Mouse (Mus musculus) heart, embryonic 13.5 days (tissue): ENCODE measurements around the gene Tns4. TPM values are rescaled to one million over a fixed set of nuclear protein-coding genes. Genes with fewer than 3 reads are reported as not detected.

Experiments used
- ATAC-seq: fragments of 200-750 bp; cut with Nextera tagmentation; 2 replicates; pipeline ENCODE4 v1.8.0; 2017; ENCODE audit warnings: moderate TSS enrichment; ENCODE audit not compliant: insufficient number of reproducible peaks, low FRiP score, low TSS enrichment; ENCODE audit errors: extremely low read depth
- H3K27ac ChIP-seq: fragments of 300-500 bp; sonication (generic); replicated peaks from 2 replicates; pipeline ENCODE4 v1.5.1; 2015; ENCODE audit warnings: moderate library complexity, mild to moderate bottlenecking, inconsistent platforms
- H3K27me3 ChIP-seq: fragments of 300-500 bp; sonication (generic); replicated peaks from 2 replicates; pipeline ENCODE4 v1.6.1; 2015; ENCODE audit warnings: mild to moderate bottlenecking, inconsistent platforms
- H3K36me3 ChIP-seq: fragments of 300-500 bp; sonication (generic); 2 replicates; pipeline ENCODE4 v1.6.1; 2015; ENCODE audit warnings: mild to moderate bottlenecking, inconsistent platforms
- H3K4me1 ChIP-seq: fragments of 300-500 bp; sonication (generic); 2 replicates; pipeline ENCODE4 v1.6.1; 2015; ENCODE audit warnings: inconsistent platforms
- H3K4me2 ChIP-seq: fragments of 300-500 bp; sonication (generic); 2 replicates; pipeline ENCODE4 v1.6.1; 2015; ENCODE audit warnings: inconsistent platforms, mild to moderate bottlenecking, moderate library complexity
- H3K4me3 ChIP-seq: fragments of 300-500 bp; sonication (generic); 2 replicates; pipeline ENCODE4 v1.5.1; 2015; ENCODE audit warnings: moderate library complexity, mild to moderate bottlenecking, inconsistent platforms
- H3K9ac ChIP-seq: fragments of 300-500 bp; sonication (generic); 2 replicates; pipeline ENCODE4 v1.6.1; 2015; ENCODE audit warnings: inconsistent platforms, mild to moderate bottlenecking, moderate library complexity
- H3K9me3 ChIP-seq: fragments of 300-500 bp; sonication (generic); 2 replicates; pipeline ENCODE4 v1.6.1; 2016; ENCODE audit warnings: inconsistent platforms
- WGBS: fragments of 180-500 bp; shearing (Covaris S2); methylation state at CpG from one replicate; pipeline ENCODE4 v1.1.7; 2015; ENCODE audit warnings: mixed read lengths; 5-methylcytosine and 5-hydroxymethylcytosine counted together
- polyA plus RNA-seq: library from polyadenylated mRNA; unstranded; fragments of >200 nt; fragmentation: Nextera tagmentation; extraction: Ambion mirVana; gene quantifications from 2 replicates; pipeline ENCODE4 v1.2.1, GENCODE M21; 2015

Tns4 gene
- polyA plus RNA-seq, 1 experiment from 2014 or later = 0.21 TPM

DNA sequence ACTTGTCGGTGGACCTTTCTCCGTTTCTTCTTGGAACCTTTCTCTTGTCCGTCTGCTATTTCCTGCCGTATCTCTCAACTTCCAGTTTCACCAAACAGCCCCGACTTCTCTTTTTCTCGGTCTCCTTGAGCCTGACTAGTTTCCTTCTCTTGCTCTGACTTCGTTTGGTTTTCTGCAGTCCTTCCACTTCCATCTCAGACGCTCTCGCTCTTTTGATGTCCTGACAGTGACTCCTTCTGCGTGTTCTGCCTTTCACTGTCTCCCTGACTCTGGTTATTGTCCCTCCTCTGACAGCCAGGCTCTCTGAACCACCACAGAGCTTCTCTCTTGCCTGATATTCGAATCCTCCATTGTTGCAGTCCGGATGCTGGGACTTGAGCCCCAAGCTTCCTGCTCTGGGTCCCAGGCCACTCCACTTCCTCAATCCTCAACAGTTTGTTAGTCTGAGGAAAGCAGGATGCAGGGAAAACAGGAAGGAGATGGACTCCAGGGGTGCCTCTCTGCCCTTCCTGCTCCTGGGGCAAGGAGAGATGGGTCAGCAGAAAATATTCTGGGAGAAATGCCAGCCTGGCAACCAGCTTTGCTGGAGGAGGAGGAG lies 46.2 kb downstream of the Tns4 start:
- Histone ChIP-seq H3K27me3 (peaks cover 11% of the 10 kb centered on the region), H3K27ac (peak overlapping the region; percentile 89), H3K36me3 (peaks cover 9% of the 10 kb centered on the region), H3K4me2 (peak overlapping the region; percentile 88), H3K4me3 (peak overlapping the region; percentile 65), H3K4me1 (peaks cover 62% of the 10 kb centered on the region), H3K9ac (peak overlapping the region; percentile 90), H3K9me3 (no peaks in the 10 kb centered on the region)
- no peak for ATAC-seq
- WGBS = 32% methylated on average over 12 of the region's 12 CpGs

DNA sequence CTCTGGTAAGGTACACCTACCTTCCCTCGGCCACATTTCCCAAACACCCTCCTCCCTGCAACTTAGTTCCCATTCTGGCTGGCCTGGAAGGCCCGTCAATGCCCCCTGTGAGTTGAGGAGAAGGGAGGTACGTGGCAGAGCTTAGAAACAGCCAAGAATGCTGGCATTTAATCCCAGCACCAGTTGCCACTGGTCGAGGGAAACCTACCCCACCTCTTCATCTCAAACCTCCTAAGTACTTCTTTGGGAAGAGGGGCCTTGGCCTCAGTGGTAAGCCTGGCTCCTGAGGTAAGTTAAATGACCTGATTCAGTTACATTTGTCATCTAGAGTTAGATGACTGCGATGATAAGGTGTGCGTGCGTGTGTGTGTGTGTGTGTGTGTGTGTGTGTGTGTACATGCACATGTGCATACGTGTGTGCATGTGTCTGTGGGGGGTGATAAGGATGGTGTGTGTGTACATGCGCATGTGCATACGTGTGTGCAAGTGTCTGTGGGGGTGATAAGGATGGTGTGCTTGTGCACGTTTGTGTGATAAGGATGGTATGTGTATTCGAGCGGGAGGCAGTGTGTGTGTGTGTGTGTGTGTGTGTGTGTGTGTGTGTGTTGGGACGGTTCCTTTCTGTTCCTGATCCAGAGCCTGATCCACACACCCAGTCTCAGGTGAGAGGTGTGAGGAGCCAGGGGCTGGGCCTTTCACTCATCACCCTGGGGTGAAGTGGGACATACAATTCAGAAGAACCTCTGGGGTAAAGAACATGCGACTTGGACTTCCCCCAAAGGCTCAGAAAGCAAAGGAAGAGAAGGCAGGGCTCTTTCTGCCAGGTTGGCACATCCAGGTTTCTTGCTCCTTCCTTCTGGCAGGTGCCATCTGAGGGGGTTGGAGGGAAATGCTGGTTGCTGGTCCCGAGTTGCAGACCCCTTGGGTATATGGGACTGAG lies 47.0 kb downstream of the Tns4 start:
- WGBS = 34% methylated on average over 16 of the region's 16 CpGs
- Histone ChIP-seq H3K9ac (peak overlapping the region; percentile 90), H3K4me3 (peak overlapping the region; percentile 65), H3K9me3 (no peaks in the 10 kb centered on the region), H3K4me1 (peaks cover 53% of the 10 kb centered on the region), H3K36me3 (peaks cover 7% of the 10 kb centered on the region), H3K4me2 (peak overlapping the region; percentile 88), H3K27me3 (peaks cover 11% of the 10 kb centered on the region), H3K27ac (peak overlapping the region; percentile 89)
- no peak for ATAC-seq

DNA sequence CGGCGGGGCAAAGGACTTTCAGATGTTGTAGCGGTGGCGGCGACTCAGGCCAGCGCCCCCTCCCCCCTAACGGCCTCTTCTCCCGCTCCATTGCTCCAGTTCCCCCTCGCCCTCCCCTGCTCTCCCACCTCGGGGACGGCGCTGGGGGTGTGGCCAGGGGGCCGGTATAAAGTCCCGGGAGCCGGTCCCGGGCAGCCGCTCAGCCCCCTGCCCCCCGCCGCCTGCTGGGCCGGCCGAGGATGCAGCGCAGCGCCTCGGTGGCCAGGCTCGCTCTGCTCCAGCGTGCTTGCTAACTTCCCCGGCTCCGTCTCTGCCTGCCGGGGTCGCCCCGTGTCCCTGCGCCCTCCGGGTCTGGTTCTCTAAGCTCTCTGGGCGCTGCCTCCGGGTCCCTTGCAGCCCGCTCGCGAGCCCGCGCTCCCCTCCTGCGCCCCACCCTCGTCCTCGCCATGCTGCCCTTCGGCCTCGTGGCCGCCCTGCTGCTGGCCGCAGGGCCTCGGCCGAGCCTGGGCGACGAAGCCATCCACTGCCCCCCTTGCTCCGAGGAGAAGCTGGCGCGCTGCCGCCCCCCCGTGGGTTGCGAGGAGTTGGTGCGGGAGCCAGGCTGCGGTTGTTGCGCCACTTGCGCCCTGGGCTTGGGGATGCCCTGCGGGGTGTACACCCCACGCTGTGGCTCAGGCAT lies 47.9 kb downstream of the Tns4 start, which contains the start of gene Igfbp4:
Gene Igfbp4, plus strand, starts transcription at position 194 of the 679 bp plus-strand sequence.
- H3K27me3 ChIP-seq = peaks cover 11% of the 10 kb centered on the region
- H3K4me1 ChIP-seq = peaks cover 44% of the 10 kb centered on the region
- peaks cover 7% of the 10 kb centered on the region for H3K36me3 ChIP-seq
- H3K4me3 ChIP-seq = peak within 1 kb of the TSS; percentile 65
- WGBS = under 1% methylated on average over 60 of the region's 63 CpGs
- H3K27ac ChIP-seq = peak within 1 kb of the TSS; percentile 89
- H3K9ac ChIP-seq = peak within 1 kb of the TSS; percentile 90
- H3K4me2 ChIP-seq = peak within 1 kb of the TSS; percentile 88
- peak; percentile 68 for ATAC-seq
- H3K9me3 ChIP-seq = no peaks in the 10 kb centered on the region

DNA sequence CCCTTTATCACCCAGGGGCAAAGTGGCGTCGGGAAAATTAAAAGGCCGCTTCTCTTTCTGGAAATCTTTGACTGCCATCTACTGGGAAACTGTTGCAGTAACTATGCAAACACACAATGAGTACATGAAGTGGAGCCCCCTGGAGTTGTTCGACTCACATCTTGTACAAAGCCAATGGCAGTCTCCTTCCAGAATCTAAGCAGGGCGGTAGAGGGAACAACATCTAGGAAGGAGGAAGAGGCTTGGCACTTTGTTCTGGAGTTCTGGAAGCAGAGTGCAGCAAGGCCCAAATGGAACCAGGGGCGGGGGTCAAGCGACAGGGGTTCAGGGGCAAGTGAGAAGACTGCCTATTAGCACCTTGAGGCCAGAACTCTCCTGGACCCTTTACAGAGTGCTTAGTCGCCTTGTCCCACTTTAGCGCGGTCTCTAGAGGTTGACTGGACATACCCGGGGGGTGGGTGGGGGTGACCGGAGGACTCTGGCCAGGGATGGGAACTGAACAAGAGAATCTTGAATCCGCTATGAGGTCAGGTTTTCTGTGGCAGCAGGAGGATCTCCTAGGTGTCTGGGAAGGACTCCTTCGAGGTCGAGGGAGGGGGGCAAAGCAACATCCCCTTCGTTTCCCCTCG lies 48.6 kb downstream of the Tns4 start:
- no peak for ATAC-seq
- Histone ChIP-seq H3K9ac (peak overlapping the region; percentile 90), H3K36me3 (peaks cover 7% of the 10 kb centered on the region), H3K4me3 (peak overlapping the region; percentile 65), H3K27me3 (peaks cover 11% of the 10 kb centered on the region), H3K4me1 (peaks cover 37% of the 10 kb centered on the region), H3K9me3 (no peaks in the 10 kb centered on the region), H3K27ac (peak overlapping the region; percentile 89), H3K4me2 (peak overlapping the region; percentile 88)
- WGBS = under 1% methylated on average over 17 of the region's 17 CpGs

DNA sequence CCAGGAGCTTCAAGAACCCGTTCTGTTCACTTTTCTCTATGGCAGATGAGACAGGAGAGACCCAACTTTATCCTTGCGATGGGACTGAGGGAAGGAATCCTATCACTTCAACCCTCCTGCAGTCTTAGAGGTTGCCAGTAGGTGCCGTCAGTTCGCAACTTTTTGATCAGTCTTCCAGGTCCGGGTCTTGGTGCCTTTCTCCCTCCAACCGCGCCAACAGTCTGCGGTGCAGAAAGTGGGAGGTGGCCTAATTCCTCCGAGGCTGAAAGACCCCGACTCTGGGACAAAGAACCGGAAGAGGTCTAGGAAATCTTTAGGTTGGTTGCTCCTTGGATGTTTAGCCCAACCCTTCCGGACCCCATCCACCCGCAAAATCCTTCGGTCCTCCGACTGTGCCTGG lies 49.3 kb downstream of the Tns4 start:
- ATAC-seq = no peak
- Histone ChIP-seq H3K36me3 (peaks cover 3% of the 10 kb centered on the region), H3K9me3 (no peaks in the 10 kb centered on the region), H3K27ac (peak overlapping the region; percentile 89), H3K4me1 (peaks cover 30% of the 10 kb centered on the region), H3K4me3 (peak overlapping the region; percentile 65), H3K4me2 (peak overlapping the region; percentile 88), H3K27me3 (peaks cover 11% of the 10 kb centered on the region), H3K9ac (peak overlapping the region; percentile 90)
- WGBS = 0% methylated on average over 15 of the region's 15 CpGs

DNA sequence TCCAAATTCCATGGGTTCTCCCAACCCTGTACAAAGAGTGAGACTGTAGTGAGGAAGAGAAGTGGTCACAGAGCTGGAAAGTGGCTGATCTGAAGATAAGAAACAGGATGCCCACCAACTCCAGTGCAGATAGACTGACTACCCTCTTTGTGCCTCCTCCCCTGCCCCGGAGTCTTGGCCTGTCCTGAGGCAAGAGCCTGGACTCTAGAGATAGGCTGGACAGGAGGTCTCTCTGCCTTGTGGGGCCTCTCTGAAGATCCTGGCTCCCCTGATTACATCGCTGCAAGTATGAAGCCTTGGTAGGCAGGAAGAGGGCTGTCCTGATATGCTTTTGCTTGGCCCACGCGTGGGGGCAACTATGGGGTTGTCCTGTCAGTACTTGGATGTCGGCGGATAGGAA lies 52.9 kb downstream of the Tns4 start:
- H3K4me1 ChIP-seq = peaks cover 12% of the 10 kb centered on the region
- WGBS = 45% methylated on average over 6 of the region's 6 CpGs
- no peaks in the 10 kb centered on the region for H3K9me3 ChIP-seq
- H3K4me3 ChIP-seq = no peak overlapping the region
- H3K4me2 ChIP-seq = no peak overlapping the region
- no peak overlapping the region for H3K27ac ChIP-seq
- no peak overlapping the region for H3K9ac ChIP-seq
- ATAC-seq = no peak
- peaks cover 5% of the 10 kb centered on the region; the same call in 1 of the 2 replicates for H3K27me3 ChIP-seq
- H3K36me3 ChIP-seq = no peaks in the 10 kb centered on the region

DNA sequence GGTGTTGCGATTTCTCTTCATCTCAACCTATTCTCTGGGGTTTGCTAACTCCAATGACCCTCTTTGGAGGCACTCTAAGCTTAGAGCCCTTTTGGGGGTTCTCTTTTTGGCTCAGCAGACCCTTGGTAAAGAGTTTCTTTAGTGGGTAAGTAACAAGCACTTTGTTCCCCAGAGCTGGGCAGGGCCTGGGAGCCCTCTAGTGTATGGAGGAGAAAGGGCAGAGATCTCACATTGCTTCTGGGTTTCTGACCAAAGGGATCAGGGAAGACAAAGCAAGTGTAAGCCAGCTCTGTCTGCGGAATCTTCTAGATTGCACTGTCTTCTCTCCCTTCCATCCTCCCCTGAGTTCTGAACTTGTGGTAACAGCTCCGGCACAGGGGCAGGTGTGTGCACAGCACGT lies 53.8 kb downstream of the Tns4 start:
- 0 out of 2 replicates have a peak, but pooled peaks cover 5% of the 10 kb centered on the region for H3K27me3 ChIP-seq
- H3K4me2 ChIP-seq = no peak overlapping the region
- no peaks in the 10 kb centered on the region for H3K36me3 ChIP-seq
- H3K9ac ChIP-seq = no peak overlapping the region
- H3K4me1 ChIP-seq = peaks cover 8% of the 10 kb centered on the region
- no peaks in the 10 kb centered on the region for H3K9me3 ChIP-seq
- H3K4me3 ChIP-seq = no peak overlapping the region
- WGBS = 62% methylated on average over 4 of the region's 4 CpGs
- no peak for ATAC-seq
- no peak overlapping the region for H3K27ac ChIP-seq

DNA sequence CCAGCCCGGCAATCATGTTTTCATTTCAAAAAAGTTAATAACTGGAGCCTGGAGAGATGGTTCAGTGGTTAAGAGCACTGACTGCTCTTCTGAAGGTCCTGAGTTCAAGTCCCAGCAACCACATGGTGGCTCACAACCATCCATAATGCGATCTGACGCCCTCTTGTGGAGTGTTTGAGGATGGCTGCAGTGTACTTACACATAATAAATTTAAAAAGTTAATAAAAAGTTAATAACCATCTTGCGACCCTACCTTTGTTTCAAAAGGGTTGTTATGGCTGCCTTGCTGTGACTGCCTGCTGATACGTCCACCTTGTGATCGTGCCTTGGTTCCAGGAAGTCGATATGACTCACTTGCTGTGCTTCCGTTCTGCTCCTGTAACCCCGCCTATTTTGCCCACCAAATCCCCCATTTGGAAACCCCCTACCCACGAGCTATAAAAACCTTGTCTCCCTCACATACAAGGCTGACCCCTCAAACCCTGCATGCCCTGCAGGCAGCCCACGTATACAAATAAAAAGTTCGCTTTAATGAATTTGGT lies 62.1 kb downstream of the Tns4 start:
- ATAC-seq = no peak
- no peaks in the 10 kb centered on the region for H3K27me3 ChIP-seq
- H3K9me3 ChIP-seq = no peaks in the 10 kb centered on the region
- H3K27ac ChIP-seq = no peak overlapping the region
- 79% methylated on average over 12 of the region's 12 CpGs for WGBS
- H3K4me1 ChIP-seq = peaks cover 21% of the 10 kb centered on the region
- H3K36me3 ChIP-seq = peaks cover 2% of the 10 kb centered on the region
- no peak overlapping the region for H3K4me3 ChIP-seq
- no peak overlapping the region for H3K9ac ChIP-seq
- no peak overlapping the region for H3K4me2 ChIP-seq

DNA sequence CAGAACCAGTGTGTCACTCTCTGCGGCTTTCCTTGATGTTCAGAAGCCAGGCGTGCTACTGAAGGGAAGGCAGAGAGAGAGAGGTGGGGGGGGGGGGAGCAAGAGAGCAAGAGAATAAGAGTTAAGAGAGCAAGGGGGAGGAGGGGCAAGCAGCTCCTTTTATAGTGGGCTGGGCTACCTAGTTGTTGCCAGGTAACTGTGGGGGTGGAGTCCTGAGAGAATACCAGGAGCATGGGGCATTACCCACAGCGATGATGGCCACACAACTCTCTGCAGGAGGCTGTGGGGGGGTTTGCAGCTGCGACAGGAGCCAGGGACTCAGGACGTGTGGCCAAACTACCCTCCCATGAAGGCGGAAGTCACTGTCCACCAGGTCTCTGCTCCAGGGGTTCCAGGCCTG lies 63.2 kb downstream of the Tns4 start:
- H3K27ac ChIP-seq = no peak overlapping the region
- peaks cover 13% of the 10 kb centered on the region for H3K36me3 ChIP-seq
- no peak overlapping the region for H3K4me2 ChIP-seq
- no peaks in the 10 kb centered on the region for H3K9me3 ChIP-seq
- H3K4me3 ChIP-seq = no peak overlapping the region
- WGBS = 88% methylated on average over 6 of the region's 6 CpGs
- peaks cover 29% of the 10 kb centered on the region for H3K4me1 ChIP-seq
- no peaks in the 10 kb centered on the region for H3K27me3 ChIP-seq
- ATAC-seq = no peak
- H3K9ac ChIP-seq = no peak overlapping the region

DNA sequence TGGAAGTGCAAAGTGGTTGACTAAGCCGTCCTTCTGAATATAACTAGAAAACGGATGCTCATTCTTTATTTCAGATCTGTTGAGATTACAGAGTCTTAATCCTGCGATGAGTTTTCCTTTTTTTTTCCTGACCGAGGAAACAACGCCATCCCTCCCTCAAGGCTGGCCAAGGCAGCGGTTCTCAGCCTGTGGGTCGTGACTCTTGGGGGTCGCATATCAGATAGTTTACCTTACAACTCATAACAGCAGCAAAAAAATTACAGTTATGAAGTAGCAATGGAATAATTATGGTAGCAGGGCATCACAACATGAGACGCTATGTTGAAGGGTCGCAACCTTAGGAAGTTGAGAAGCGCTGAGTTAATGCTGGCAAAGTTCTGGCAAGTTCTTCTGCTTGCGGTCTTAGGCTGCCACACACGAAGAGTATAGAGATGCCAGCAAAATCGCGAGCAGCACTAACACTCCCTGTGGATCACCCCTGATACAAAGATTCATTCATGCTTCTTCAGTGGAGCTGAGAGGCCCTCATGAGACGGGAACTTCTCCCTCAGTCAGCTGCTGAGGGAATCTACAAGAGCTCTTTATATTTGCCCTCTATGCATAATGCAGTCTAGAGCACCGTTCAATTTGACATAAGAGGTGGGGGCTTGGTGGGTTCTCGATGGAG lies 64.5 kb downstream of the Tns4 start:
- Histone ChIP-seq H3K4me2 (peak overlapping the region; percentile 66), H3K4me1 (peaks cover 30% of the 10 kb centered on the region), H3K27ac (peak overlapping the region; percentile 53; the same call in 1 of the 2 replicates), H3K4me3 (peak overlapping the region; percentile 89), H3K36me3 (peaks cover 26% of the 10 kb centered on the region), H3K9me3 (no peaks in the 10 kb centered on the region), H3K27me3 (no peaks in the 10 kb centered on the region), H3K9ac (peak overlapping the region; percentile 51)
- ATAC-seq = no peak
- WGBS = 45% methylated on average over 18 of the region's 18 CpGs
